Mouse (Mus musculus) small intestine, adult 2 months (tissue): ENCODE data around the gene Mrpl22. TPM values are rescaled to one million over a fixed set of nuclear protein-coding genes. Genes with fewer than 3 reads are reported as not detected.
"Not testable (repeated sequence)": the region's sequence is repeated elsewhere in the genome, so short reads cannot be mapped to it uniquely, and the experiment has no call there.

Source experiments
- H3K27ac ChIP-seq: fragments of 200-500 bp; 2 replicates; pipeline ENCODE4 v1.5.1; 2012; ENCODE audit warnings: low read depth, low read length, control low read depth, inconsistent platforms; ENCODE audit not compliant: insufficient read depth
- H3K27me3 ChIP-seq: fragments of 200-500 bp; 2 replicates; pipeline ENCODE4 v1.6.1; 2012; ENCODE audit warnings: mild to moderate bottlenecking, moderate library complexity, low read length, inconsistent platforms; ENCODE audit not compliant: control insufficient read depth, insufficient read depth
- H3K36me3 ChIP-seq: fragments of 200-500 bp; 2 replicates; pipeline ENCODE4 v1.6.1; 2012; ENCODE audit warnings: mild to moderate bottlenecking, low read length, control low read depth, inconsistent platforms; ENCODE audit not compliant: control insufficient read depth, insufficient read depth
- H3K4me1 ChIP-seq: fragments of 200-500 bp; 2 replicates; pipeline ENCODE4 v1.6.1; 2012; ENCODE audit warnings: low read length, inconsistent platforms, mixed read lengths; ENCODE audit not compliant: control insufficient read depth, insufficient read depth, insufficient read length
- H3K4me3 ChIP-seq: fragments of 200-500 bp; 2 replicates; pipeline ENCODE4 v1.5.1; 2012; ENCODE audit warnings: low read depth, mild to moderate bottlenecking, control low read depth, inconsistent platforms, low read length, moderate library complexity
- CTCF ChIP-seq: fragments of 200-500 bp; IDR thresholded peaks from 2 replicates; pipeline ENCODE4 v1.5.1; 2012; ENCODE audit warnings: low read depth, mild to moderate bottlenecking, control low read depth, inconsistent platforms, low read length, moderate library complexity, mixed read lengths; ENCODE audit not compliant: insufficient replicate concordance, insufficient read length; ENCODE audit errors: extremely low read depth
- POLR2A ChIP-seq: fragments of 200-500 bp; IDR thresholded peaks from 2 replicates; pipeline ENCODE4 v1.6.1; 2012; ENCODE audit warnings: low read depth, mild to moderate bottlenecking, control low read depth, inconsistent platforms, low read length, moderate library complexity
- WGBS: fragments of 180-500 bp; shearing (Covaris S2); methylation state at CpG from one replicate; pipeline ENCODE4 v1.1.7; 2018; 5-methylcytosine and 5-hydroxymethylcytosine counted together
- polyA plus RNA-seq: library from polyadenylated mRNA; depleted of rRNA; stranded (reverse); fragments of >200 nt; gene quantifications from 2 replicates; pipeline ENCODE4 v1.2.3, GENCODE M21; 2012

Mrpl22 gene
- polyA plus RNA-seq, 1 experiment: 13.9 TPM

DNA sequence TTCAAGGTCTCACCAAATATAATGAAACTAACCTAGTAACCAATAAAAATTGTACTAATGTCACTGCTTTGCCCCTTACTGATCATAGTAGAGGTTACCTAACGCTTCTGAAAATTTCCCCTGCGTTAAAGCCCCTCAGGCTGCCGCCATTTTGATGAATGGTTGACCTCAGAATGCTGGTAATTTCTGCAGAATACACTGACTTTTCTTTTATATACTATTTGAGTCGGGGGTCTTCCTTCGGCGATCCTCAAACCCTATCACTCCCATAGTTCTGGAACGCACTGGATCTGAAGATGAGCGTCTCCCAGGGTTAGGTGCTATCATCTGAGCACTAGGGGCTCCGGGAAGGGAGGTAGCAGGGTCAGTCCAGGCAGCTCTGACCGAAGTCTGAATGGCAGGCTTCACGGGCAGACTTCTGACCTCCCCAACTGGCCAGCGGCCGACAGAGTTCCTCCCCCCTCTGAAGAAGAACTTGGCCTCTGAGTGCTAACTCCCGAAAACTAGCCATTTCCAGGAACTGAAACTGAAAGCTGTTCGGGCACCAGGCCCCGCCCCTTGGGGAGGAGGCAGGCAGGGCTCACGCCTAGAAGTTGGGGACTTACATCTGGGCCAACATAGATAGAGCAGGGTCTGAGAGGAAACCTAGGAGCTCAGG is 43.1 kb downstream of the Mrpl22 start:
- Histone ChIP-seq H3K4me3 (peak overlapping the region; percentile 81), H3K36me3 (peaks cover 9% of the 10 kb centered on the region), H3K27ac (peak overlapping the region; percentile 90), H3K27me3 (no peaks in the 10 kb centered on the region), H3K4me1 (peaks cover 21% of the 10 kb centered on the region)
- 15% methylated on average over 17 of the region's 17 CpGs for WGBS
- TF ChIP-seq CTCF (no peak), POLR2A (peak; percentile 29; the same call in 1 of the 2 replicates)

DNA sequence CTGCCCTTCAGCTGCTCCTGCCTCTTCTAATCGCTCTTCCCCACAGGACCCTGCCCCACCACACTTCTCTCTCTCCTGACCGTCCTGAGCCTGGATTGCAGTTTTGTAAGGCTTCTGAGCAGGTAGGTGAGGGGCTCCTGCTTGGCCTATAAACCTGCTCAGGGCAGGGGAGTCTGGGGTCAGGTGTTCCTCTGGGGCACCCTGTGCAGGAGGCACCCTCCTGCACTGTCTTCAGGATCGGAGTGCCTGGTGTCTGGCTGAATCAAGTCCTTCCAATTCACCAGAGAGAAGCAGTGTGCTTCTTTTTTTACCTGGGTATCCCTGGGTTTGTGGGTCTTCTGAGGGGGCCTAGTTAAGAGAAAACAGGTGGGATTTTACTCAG is 43.6 kb downstream of the Mrpl22 start:
- 2% methylated on average over 2 of the region's 3 CpGs for WGBS
- H3K4me3 ChIP-seq: peak overlapping the region; percentile 81
- H3K27me3 ChIP-seq: not testable (repeated sequence)
- peaks cover 14% of the 10 kb centered on the region for H3K36me3 ChIP-seq
- H3K27ac ChIP-seq: peak overlapping the region; percentile 45
- H3K4me1 ChIP-seq: peaks cover 21% of the 10 kb centered on the region

DNA sequence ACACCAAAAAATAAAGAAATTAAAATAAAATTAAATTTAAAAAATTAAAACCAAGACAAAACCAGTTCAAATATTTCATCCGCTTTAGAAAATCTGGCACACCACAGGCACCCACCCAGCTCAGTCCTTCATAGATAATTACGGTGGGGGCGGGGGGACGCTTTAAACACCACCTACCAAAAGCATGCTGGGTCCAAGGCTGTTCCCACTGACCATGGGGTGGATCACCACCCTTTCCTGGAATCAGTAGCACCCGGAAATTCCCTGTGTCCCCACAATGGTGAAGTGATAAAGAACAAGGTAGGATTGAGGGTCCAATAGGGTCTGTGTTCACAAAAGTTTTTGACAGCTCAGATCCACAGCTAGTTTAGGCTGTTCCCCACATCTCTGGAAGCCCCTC is 44.4 kb downstream of the Mrpl22 start:
- H3K4me3 ChIP-seq: peak overlapping the region; percentile 64
- 49% methylated on average over 5 of the region's 5 CpGs for WGBS
- no peak for TF ChIP-seq POLR2A
- TF ChIP-seq CTCF: no peak
- peaks cover 21% of the 10 kb centered on the region for H3K36me3 ChIP-seq
- no peaks in the 10 kb centered on the region for H3K27me3 ChIP-seq
- H3K27ac ChIP-seq: no peak overlapping the region
- peaks cover 19% of the 10 kb centered on the region for H3K4me1 ChIP-seq

DNA sequence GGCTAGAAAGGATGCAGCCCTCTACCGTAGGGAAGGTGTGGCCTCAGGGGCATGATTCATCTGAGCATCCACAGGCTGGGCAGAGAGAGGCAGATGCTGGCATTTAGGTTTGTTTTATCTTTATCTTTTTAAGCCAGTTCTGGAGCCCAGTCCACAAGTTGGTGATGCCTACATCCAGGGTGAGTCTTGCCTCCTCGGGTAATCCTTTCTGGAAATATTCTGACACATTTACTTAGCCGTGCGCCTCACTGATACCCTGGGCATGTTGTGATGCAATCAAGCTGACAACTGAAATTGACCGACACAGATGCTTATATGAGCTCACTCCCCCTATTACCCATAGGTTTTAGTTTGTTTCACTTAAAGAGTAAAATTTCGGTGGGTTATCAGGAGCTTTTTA is 45.4 kb downstream of the Mrpl22 start:
- TF ChIP-seq CTCF (no peak), POLR2A (no peak)
- Histone ChIP-seq H3K27ac (no peak overlapping the region), H3K4me1 (peaks cover 16% of the 10 kb centered on the region), H3K27me3 (no peaks in the 10 kb centered on the region), H3K36me3 (peaks cover 22% of the 10 kb centered on the region), H3K4me3 (no peak overlapping the region)
- WGBS: 72% methylated on average over 6 of the region's 6 CpGs

DNA sequence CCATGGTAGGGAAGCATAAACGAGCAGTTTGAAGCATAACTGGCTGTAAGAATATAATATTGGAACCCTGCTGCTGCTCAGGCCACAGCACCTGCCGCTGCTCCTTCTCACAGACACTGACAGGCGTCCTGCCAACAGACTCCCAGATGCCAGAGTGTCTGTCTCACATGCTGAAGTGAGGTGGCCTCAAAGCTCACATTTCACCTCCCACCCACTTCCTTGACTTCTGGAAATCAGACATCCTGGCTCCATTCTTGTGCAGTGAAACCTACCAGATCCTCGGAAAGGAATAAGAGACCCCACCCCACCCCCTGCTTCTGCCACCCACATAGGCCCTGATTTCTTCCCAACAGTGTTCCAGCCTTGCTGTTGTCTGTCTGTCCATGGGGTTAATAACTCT is 52.3 kb downstream of the Mrpl22 start:
- TF ChIP-seq CTCF (no peak), POLR2A (no peak)
- Histone ChIP-seq H3K4me1 (peaks cover 7% of the 10 kb centered on the region; the same call in 1 of the 2 replicates), H3K36me3 (peaks cover 20% of the 10 kb centered on the region), H3K27me3 (no peaks in the 10 kb centered on the region), H3K4me3 (no peak overlapping the region), H3K27ac (peak overlapping the region; percentile 8; the same call in 1 of the 2 replicates)
- 32% methylated on average over 4 of the region's 4 CpGs for WGBS

DNA sequence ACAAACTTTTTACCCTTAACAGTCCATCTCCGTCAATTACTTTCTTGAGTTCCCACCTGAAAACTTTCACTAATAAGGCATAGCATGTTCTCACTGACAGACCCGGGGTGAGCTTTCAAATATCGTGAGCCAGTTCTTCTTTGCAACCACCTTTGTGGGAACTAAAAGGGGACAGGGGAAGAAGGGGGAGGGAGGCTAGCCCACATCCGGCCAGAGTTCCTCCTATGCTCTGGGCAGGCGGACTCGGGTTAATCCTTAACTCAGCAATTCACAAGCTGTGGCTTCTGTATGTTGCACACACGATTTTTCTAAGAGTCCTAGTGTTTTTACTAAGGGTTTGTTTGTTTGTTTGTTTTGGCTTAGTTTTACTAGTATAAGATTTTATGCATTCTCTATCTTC is 52.9 kb downstream of the Mrpl22 start:
- Histone ChIP-seq H3K36me3 (peaks cover 15% of the 10 kb centered on the region), H3K4me3 (no peak overlapping the region), H3K4me1 (peaks cover 6% of the 10 kb centered on the region; the same call in 1 of the 2 replicates), H3K27ac (peak overlapping the region; percentile 8; the same call in 1 of the 2 replicates), H3K27me3 (no peaks in the 10 kb centered on the region)
- TF ChIP-seq CTCF (no peak), POLR2A (no peak)
- WGBS: 18% methylated on average over 7 of the region's 7 CpGs

DNA sequence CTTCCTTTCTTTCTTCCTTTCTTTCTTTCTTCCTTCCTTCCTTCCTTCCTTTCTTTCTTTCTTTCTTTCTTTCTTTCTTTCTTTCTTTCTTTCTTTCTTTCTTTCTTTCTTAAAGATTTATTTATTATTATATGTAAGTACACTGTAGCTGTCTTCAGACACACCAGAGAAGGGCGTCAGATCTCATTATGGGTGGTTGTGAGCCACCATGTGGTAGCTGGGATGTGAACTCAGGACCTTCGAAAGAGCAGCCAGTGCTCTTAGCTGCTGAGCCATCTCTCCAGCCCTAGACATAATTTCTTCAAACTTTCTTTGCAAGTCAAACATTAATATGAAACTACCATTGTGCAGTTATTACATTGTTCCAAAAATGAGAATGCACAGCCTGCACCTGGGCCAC is 53.4 kb downstream of the Mrpl22 start:
- not testable (repeated sequence) for H3K27ac ChIP-seq, H3K4me1 ChIP-seq, H3K36me3 ChIP-seq, H3K27me3 ChIP-seq, H3K4me3 ChIP-seq
- 74% methylated on average over 2 of the region's 2 CpGs for WGBS
